Mouse (Mus musculus): ENCODE results near the gene Myo1e. TPM values are rescaled to one million over a fixed set of nuclear protein-coding genes. Genes with fewer than 3 reads are reported as not detected.

The Myo1e gene
- total and polyA plus RNA-seq, 3 experiments, result 82.3 to 186 (median 98.7) TPM

- no peak; the same call in 1 of the 2 replicates for TF ChIP-seq JUN (IDR thresholded peaks at IDR 0.05; ENCODE audit: insufficient read depth, low read depth, low read length)
- TF ChIP-seq E2F4 (IDR thresholded peaks at IDR 0.05; ENCODE audit: insufficient replicate concordance, low read depth, low read length), result no peak
- no peak for TF ChIP-seq SMC3 (IDR thresholded peaks at IDR 0.05; ENCODE audit: low read depth, low read length)
- no peak for TF ChIP-seq PAX5 (IDR thresholded peaks at IDR 0.05; ENCODE audit: low read length)
- TF ChIP-seq MEF2A (IDR thresholded peaks at IDR 0.05; ENCODE audit: borderline replicate concordance, low read depth, low read length), result peak; percentile 97
- peak; percentile 76 for TF ChIP-seq EP300 (IDR thresholded peaks at IDR 0.05; ENCODE audit: low read length)
- TF ChIP-seq NELFE (IDR thresholded peaks at IDR 0.05; ENCODE audit: low read depth, low read length), result no peak; the same call in 1 of the 2 replicates
Measured at GRCm38 (mm10) chr9:70304901-70305300, 97.8 kb downstream of the Myo1e start (continued).

DNA sequence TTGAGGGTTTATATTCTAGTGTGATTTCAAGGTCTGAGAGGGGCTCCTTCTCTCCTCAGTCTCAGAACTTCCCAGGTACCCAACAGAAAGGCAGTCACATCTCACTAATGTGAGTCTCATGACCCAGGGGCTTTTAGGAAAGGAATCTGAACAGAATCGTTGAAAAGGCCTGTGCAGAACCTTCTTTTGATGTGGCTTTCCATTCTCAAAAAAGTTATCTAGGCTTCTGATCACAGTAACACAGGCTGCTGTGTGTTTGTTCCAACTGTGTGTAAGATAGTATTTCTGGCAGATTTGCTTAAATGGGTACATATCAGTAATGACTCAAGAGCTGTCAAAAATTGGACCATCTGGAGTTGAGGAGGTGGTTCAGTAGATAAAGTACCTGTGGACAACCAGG, 102.9 kb downstream of the Myo1e start:
- Histone ChIP-seq H3K27ac (ENCODE audit: insufficient read depth, low read depth) (no peak overlapping the region), H3K79me2 (replicated peaks; ENCODE audit: control insufficient read depth, extremely low read depth, insufficient read depth, poor library complexity, severe bottlenecking) (no peaks in the 10 kb centered on the region), H3K4me2 (ENCODE audit: insufficient read depth, low read depth, poor library complexity, severe bottlenecking) (no peak overlapping the region), H3K4me3 (replicated peaks in 1 of 3; ENCODE audit: low read depth in 2 of 3, low read length in 2 of 3, poor library complexity in 1 of 3) (no peak overlapping the region), H3K9ac (ENCODE audit: insufficient read depth, low read depth) (no peak overlapping the region), H3K4me1 (ENCODE audit: control insufficient read depth in 1 of 2, insufficient read depth in 2 of 2) (peaks cover 17 to 33% of the 10 kb centered on the region in 2 experiments), H3K9me3 (replicated peaks; ENCODE audit: low read length) (peaks cover 2% of the 10 kb centered on the region), H3K36me3 (replicated peaks in 1 of 2; ENCODE audit: control insufficient read depth in 1 of 2, insufficient read depth in 1 of 2, low read length in 1 of 2) (peaks cover 36 to 91% of the 10 kb centered on the region in 2 experiments), H3K27me3 (replicated peaks) (no peaks in the 10 kb centered on the region)
- in situ Hi-C loops (cut with MboI; ENCODE audit: low pct_ligation_motif_present, low pct_unique_long_range_greater_than_20kb, low sequenced_read_pairs), result no loop called here
- no peak for TF ChIP-seq POLR2A (IDR thresholded peaks at IDR 0.05; ENCODE audit: low read depth, low read length)
- DNase-seq (ENCODE audit: extremely low read depth), result no peak
- dilution Hi-C loops (cut with MboI; ENCODE audit: extremely low pct_ligation_motif_present, extremely low pct_unique_long_range_greater_than_20kb, low sequenced_read_pairs), result no loop called here

DNA sequence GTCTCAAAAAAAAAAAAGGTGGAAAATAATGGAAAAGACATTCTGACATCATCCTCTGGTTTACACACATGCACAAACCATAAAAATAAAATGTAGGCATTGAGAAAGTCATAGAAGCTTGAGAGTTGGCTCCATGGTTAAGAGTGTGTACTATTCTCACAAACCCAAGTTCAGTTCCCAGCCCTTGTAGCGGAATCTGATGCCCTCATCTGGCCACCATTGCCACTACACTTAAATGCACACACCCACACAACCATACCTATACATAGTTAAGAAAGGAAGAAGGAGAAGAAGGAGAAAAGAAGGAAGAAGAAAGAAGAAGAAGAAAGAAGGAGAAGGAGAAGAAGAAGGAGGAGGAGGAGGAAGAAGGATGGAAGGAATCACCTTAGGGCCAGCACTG, 106.9 kb downstream of the Myo1e start:
- TF ChIP-seq HCFC1 (IDR thresholded peaks at IDR 0.05; ENCODE audit: low read depth, low read length) (no peak), RCOR1 (conservative IDR thresholded peaks at IDR 0.05; ENCODE audit: low read depth, low read length) (no peak), JUND (conservative IDR thresholded peaks at IDR 0.05; ENCODE audit: low read depth, low read length) (no peak), EP300 (IDR thresholded peaks at IDR 0.05; ENCODE audit: low read length) (no peak), MXI1 (IDR thresholded peaks at IDR 0.05; ENCODE audit: low read depth, low read length) (no peak), NELFE (IDR thresholded peaks at IDR 0.05; ENCODE audit: low read depth, low read length) (no peak), MAFK (IDR thresholded peaks at IDR 0.05; ENCODE audit: insufficient replicate concordance, low read length) (no peak), PAX5 (IDR thresholded peaks at IDR 0.05; ENCODE audit: low read length) (no peak), SMC3 (IDR thresholded peaks at IDR 0.05; ENCODE audit: low read depth, low read length) (peak; percentile 78), MEF2A (IDR thresholded peaks at IDR 0.05; ENCODE audit: borderline replicate concordance, low read depth, low read length) (no peak), USF2 (conservative IDR thresholded peaks at IDR 0.05; ENCODE audit: low read depth, low read length) (no peak), IRF4 (IDR thresholded peaks at IDR 0.05; ENCODE audit: low read depth, low read length) (no peak), JUN (IDR thresholded peaks at IDR 0.05; ENCODE audit: insufficient read depth, low read depth, low read length) (no peak), CHD2 (IDR thresholded peaks at IDR 0.05; ENCODE audit: low read length) (no peak), ZKSCAN1 (IDR thresholded peaks at IDR 0.05; ENCODE audit: borderline replicate concordance, low read depth, low read length) (no peak), UBTF (IDR thresholded peaks at IDR 0.05; ENCODE audit: low read depth, low read length) (no peak), MYC (IDR thresholded peaks at IDR 0.05; ENCODE audit: low read depth, low read length) (no peak), POLR2AphosphoS2 (IDR thresholded peaks at IDR 0.05; ENCODE audit: low read depth, low read length) (no peak), CTCF (conservative IDR thresholded peaks at IDR 0.05 in 1 of 2, IDR thresholded peaks at IDR 0.05 in 1 of 2; ENCODE audit: low read depth in 2 of 2, low read length in 2 of 2) (peak in 1 of 2 experiments; percentile 65; a peak in 2 of 4 replicates), KAT2A (IDR thresholded peaks at IDR 0.05; ENCODE audit: insufficient replicate concordance, low read length) (no peak), NRF1 (IDR thresholded peaks at IDR 0.05; ENCODE audit: low read depth, low read length) (no peak), E2F4 (IDR thresholded peaks at IDR 0.05; ENCODE audit: insufficient replicate concordance, low read depth, low read length) (no peak), RAD21 (IDR thresholded peaks at IDR 0.05; ENCODE audit: low read depth, low read length) (peak; percentile 66), POLR2A (IDR thresholded peaks at IDR 0.05; ENCODE audit: low read depth, low read length) (no peak), ZC3H11A (IDR thresholded peaks at IDR 0.05; ENCODE audit: low read depth, low read length) (peak; percentile 35; the same call in 1 of the 2 replicates)
- no peaks in the 10 kb centered on the region for H3K27me3 ChIP-seq (replicated peaks)
- H3K79me2 ChIP-seq (replicated peaks; ENCODE audit: control insufficient read depth, extremely low read depth, insufficient read depth, poor library complexity, severe bottlenecking), result no peaks in the 10 kb centered on the region; the same call in 1 of the 2 replicates
- H3K27ac ChIP-seq (ENCODE audit: insufficient read depth, low read depth), result no peak overlapping the region
- H3K36me3 ChIP-seq (replicated peaks in 1 of 2; ENCODE audit: control insufficient read depth in 1 of 2, insufficient read depth in 1 of 2, low read length in 1 of 2), result peaks cover 36 to 90% of the 10 kb centered on the region in 2 experiments
- peaks cover 2% of the 10 kb centered on the region for H3K9me3 ChIP-seq (replicated peaks; ENCODE audit: low read length)
- in situ Hi-C loops (cut with MboI; ENCODE audit: low pct_ligation_motif_present, low pct_unique_long_range_greater_than_20kb, low sequenced_read_pairs), result no loop called here
- no peak overlapping the region for H3K4me2 ChIP-seq (ENCODE audit: insufficient read depth, low read depth, poor library complexity, severe bottlenecking)
- H3K4me3 ChIP-seq (replicated peaks in 1 of 3; ENCODE audit: low read depth in 2 of 3, low read length in 2 of 3, poor library complexity in 1 of 3), result no peak overlapping the region
- dilution Hi-C loops (cut with MboI; ENCODE audit: extremely low pct_ligation_motif_present, extremely low pct_unique_long_range_greater_than_20kb, low sequenced_read_pairs), result no loop called here
- H3K4me1 ChIP-seq (ENCODE audit: control insufficient read depth in 1 of 2, insufficient read depth in 2 of 2), result peaks cover 2 to 13% of the 10 kb centered on the region in 2 experiments; a peak in 2 of 4 replicates
- no peak overlapping the region for H3K9ac ChIP-seq (ENCODE audit: insufficient read depth, low read depth)
- peak; percentile 37 for DNase-seq (ENCODE audit: extremely low read depth)
